Mouse (Mus musculus) kidney, postnatal 0 days (tissue): ENCODE measurements around the gene Zfp410. TPM values are rescaled to one million over a fixed set of nuclear protein-coding genes. Genes with fewer than 3 reads are reported as not detected.
A peak's percentile ranks its signal among the peaks of the same experiment; 100 is the strongest.

Experiments
- ATAC-seq: fragments of 200-750 bp; cut with Nextera tagmentation; replicated peaks from 2 replicates; pipeline ENCODE4 v1.8.0; 2017; ENCODE audit warnings: low read depth, moderate number of reproducible peaks, moderate TSS enrichment, moderate library complexity; ENCODE audit not compliant: low FRiP score
- DNase-seq: peaks from one replicate; pipeline ENCODE4 v3.0.0-alpha.2; 2016; ENCODE audit warnings: low spot score
- H3K27ac ChIP-seq: fragments of 300-500 bp; sonication (generic); 2 replicates; pipeline ENCODE4 v1.5.1; 2014; ENCODE audit warnings: mild to moderate bottlenecking
- H3K27me3 ChIP-seq: fragments of 300-500 bp; sonication (generic); 2 replicates; pipeline ENCODE4 v1.6.1; 2014; ENCODE audit warnings: low read length, mixed read lengths; ENCODE audit not compliant: insufficient read depth
- H3K36me3 ChIP-seq: fragments of 300-500 bp; sonication (generic); 2 replicates; pipeline ENCODE4 v1.6.1; 2014; ENCODE audit warnings: low read length, mixed read lengths; ENCODE audit not compliant: insufficient read depth
- H3K4me1 ChIP-seq: fragments of 300-500 bp; sonication (generic); replicated peaks from 2 replicates; pipeline ENCODE4 v1.6.1; 2014; ENCODE audit warnings: antibody characterized with exemption, low read length, mixed read lengths; ENCODE audit not compliant: insufficient read depth
- H3K4me2 ChIP-seq: fragments of 300-500 bp; sonication (generic); 2 replicates; pipeline ENCODE4 v1.6.1; 2014; ENCODE audit warnings: mild to moderate bottlenecking, low read length, moderate library complexity, mixed read lengths
- H3K4me3 ChIP-seq: fragments of 300-500 bp; sonication (generic); replicated peaks from 2 replicates; pipeline ENCODE4 v1.5.1; 2014; ENCODE audit warnings: low read depth, low read length
- H3K9ac ChIP-seq: fragments of 300-500 bp; sonication (generic); 2 replicates; pipeline ENCODE4 v1.6.1; 2014; ENCODE audit warnings: low read depth, low read length
- H3K9me3 ChIP-seq: fragments of 300-500 bp; sonication (generic); replicated peaks from 2 replicates; pipeline ENCODE4 v1.6.1; 2016; ENCODE audit warnings: low read length, inconsistent platforms, mixed read lengths
- CTCF ChIP-seq: IDR thresholded peaks from 2 replicates; pipeline ENCODE4 v1.5.1; 2016; ENCODE audit warnings: antibody characterized with exemption, low read depth, mild to moderate bottlenecking, moderate library complexity
- WGBS: fragments of 180-500 bp; shearing (Covaris S2); extraction: QIAGEN DNeasy Blood & Tissue Kit; methylation state at CpG from one replicate; pipeline ENCODE4 v1.1.7; 2014; 5-methylcytosine and 5-hydroxymethylcytosine counted together
- polyA plus RNA-seq: library from polyadenylated mRNA; unstranded; fragments of >200 nt; fragmentation: Nextera tagmentation; extraction: Ambion mirVana; gene quantifications from 2 replicates; pipeline ENCODE4 v1.2.1, GENCODE M21; 2015

Zfp410 gene
- polyA plus RNA-seq: 53.8 and 64.6 TPM in 2 replicates

GRCm38 (mm10) chr12:84316721-84317621, at the start of gene Zfp410:
Zfp410 (plus strand) TSS chr12:84316852.
- peak; percentile 94 for ATAC-seq

DNA sequence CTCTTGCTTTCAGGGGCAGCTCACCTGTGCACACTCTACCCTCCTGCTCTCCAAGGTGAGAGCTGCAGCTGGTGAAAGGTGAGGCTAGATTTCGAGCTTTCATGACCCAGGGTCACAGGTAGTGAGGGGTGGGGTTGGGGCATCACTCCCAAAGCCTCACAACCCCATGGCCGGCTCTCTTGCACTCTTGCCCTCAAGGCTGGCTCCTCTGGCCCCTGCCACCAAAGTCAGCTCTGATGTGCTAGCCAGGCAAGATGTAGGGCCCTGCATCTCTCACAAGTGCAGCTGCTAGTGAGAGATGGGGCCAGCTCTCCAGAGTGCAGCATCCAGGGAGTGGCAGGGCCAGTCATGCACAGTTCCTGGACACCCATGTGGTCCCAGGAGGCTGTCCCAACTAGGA, 49.4 kb upstream of the Zfp410 start:
- Histone ChIP-seq H3K9ac (no peak overlapping the region), H3K36me3 (no peaks in the 10 kb centered on the region), H3K27ac (no peak overlapping the region), H3K4me3 (no peak overlapping the region), H3K27me3 (no peaks in the 10 kb centered on the region), H3K4me2 (no peak overlapping the region), H3K4me1 (no peaks in the 10 kb centered on the region), H3K9me3 (no peaks in the 10 kb centered on the region)
- no peak for TF ChIP-seq CTCF
- ATAC-seq (no peak; the same call in 1 of the 2 replicates), DNase-seq (no peak)
- 58% methylated on average over 2 of the region's 2 CpGs for WGBS

More at GRCm38 (mm10) chr12:84316721-84317621, at the start of gene Zfp410:
- H3K9me3 ChIP-seq: no peaks in the 10 kb centered on the region
- H3K27me3 ChIP-seq: no peaks in the 10 kb centered on the region
- no peak; the same call in 1 of the 2 replicates for TF ChIP-seq CTCF
- DNase-seq: peak; percentile 95
- WGBS: under 1% methylated on average over 77 of the region's 77 CpGs
- H3K36me3 ChIP-seq: no peaks in the 10 kb centered on the region
- H3K9ac ChIP-seq: peak within 1 kb of the TSS; percentile 95
- H3K4me2 ChIP-seq: peak within 1 kb of the TSS; percentile 73
- peaks cover 12% of the 10 kb centered on the region for H3K4me1 ChIP-seq
- peak within 1 kb of the TSS; percentile 99 for H3K4me3 ChIP-seq
- peak within 1 kb of the TSS; percentile 97 for H3K27ac ChIP-seq

- Histone ChIP-seq H3K27me3 (no peaks in the 10 kb centered on the region), H3K4me3 (no peak overlapping the region), H3K27ac (no peak overlapping the region), H3K4me2 (no peak overlapping the region), H3K9ac (no peak overlapping the region), H3K36me3 (no peaks in the 10 kb centered on the region), H3K4me1 (no peaks in the 10 kb centered on the region), H3K9me3 (no peaks in the 10 kb centered on the region)
- DNase-seq (no peak), ATAC-seq (no peak; the same call in 1 of the 2 replicates)
- TF ChIP-seq CTCF: no peak
- WGBS: 73% methylated on average over 5 of the region's 5 CpGs
These were observed 43.3 kb upstream of the Zfp410 start for GRCm38 (mm10) chr12:84273366-84273765.

- 92% methylated on average over 9 of the region's 9 CpGs for WGBS
- TF ChIP-seq CTCF: no peak
- H3K4me3 ChIP-seq: no peak overlapping the region
- no peak for ATAC-seq
- DNase-seq: no peak
- no peaks in the 10 kb centered on the region for H3K36me3 ChIP-seq
- H3K27me3 ChIP-seq: no peaks in the 10 kb centered on the region
- H3K9me3 ChIP-seq: no peaks in the 10 kb centered on the region
- H3K4me1 ChIP-seq: no peaks in the 10 kb centered on the region
- no peak overlapping the region for H3K4me2 ChIP-seq
- no peak overlapping the region for H3K9ac ChIP-seq
- no peak overlapping the region for H3K27ac ChIP-seq
These were observed 41.4 kb upstream of the Zfp410 start for GRCm38 (mm10) chr12:84275288-84275687.

GRCm38 (mm10) chr12:84276288-84276687, 40.4 kb upstream of the Zfp410 start:
- TF ChIP-seq CTCF: no peak
- H3K27ac ChIP-seq: no peak overlapping the region
- 82% methylated on average over 2 of the region's 2 CpGs for WGBS

GRCm38 (mm10) chr12:84276799-84277198, 39.9 kb upstream of the Zfp410 start:
- no peak for ATAC-seq
- WGBS: 87% methylated on average over 4 of the region's 4 CpGs
- no peaks in the 10 kb centered on the region for H3K27me3 ChIP-seq

More at GRCm38 (mm10) chr12:84276288-84276687, 40.4 kb upstream of the Zfp410 start:
- Histone ChIP-seq H3K4me1 (no peaks in the 10 kb centered on the region), H3K36me3 (no peaks in the 10 kb centered on the region), H3K9me3 (no peaks in the 10 kb centered on the region), H3K27me3 (no peaks in the 10 kb centered on the region), H3K4me2 (no peak overlapping the region), H3K4me3 (no peak overlapping the region), H3K9ac (no peak overlapping the region)
- ATAC-seq (no peak), DNase-seq (no peak)

More at GRCm38 (mm10) chr12:84276799-84277198, 39.9 kb upstream of the Zfp410 start:
- Histone ChIP-seq H3K4me1 (no peaks in the 10 kb centered on the region), H3K9me3 (no peaks in the 10 kb centered on the region), H3K4me3 (no peak overlapping the region), H3K36me3 (no peaks in the 10 kb centered on the region), H3K9ac (no peak overlapping the region), H3K4me2 (no peak overlapping the region), H3K27ac (no peak overlapping the region)
- DNase-seq: no peak
- TF ChIP-seq CTCF: peak; percentile 30
